Mouse (Mus musculus) frontal cortex, postnatal 14 days (tissue): ENCODE results near the gene Cap2.

ENCODE experiments used
- DNase-seq, 2 experiments: peaks; one replicate each; pipeline ENCODE4 v3.0.0; 2022; ENCODE audit warnings: low spot score in 2 of 2

Gene Cap2

GRCm38 (mm10) chr13:46501800-46502389 lies at the start of gene Cap2:
Gene Cap2, plus strand, starts transcription at chr13:46501848.
- peak; percentile 62 to 72 for DNase-seq

- DNase-seq, result no peak
These were observed 42.1 kb upstream of the Cap2 start for GRCm38 (mm10) chr13:46459546-46459945.

GRCm38 (mm10) chr13:46462280-46462679 lies 39.4 kb upstream of the Cap2 start:
- DNase-seq, result no peak

GRCm38 (mm10) chr13:46463764-46464163 lies 37.9 kb upstream of the Cap2 start:
- no peak for DNase-seq

GRCm38 (mm10) chr13:46468251-46468650 lies 33.4 kb upstream of the Cap2 start:
- DNase-seq, result no peak

GRCm38 (mm10) chr13:46469536-46469935 lies 32.1 kb upstream of the Cap2 start:
- no peak for DNase-seq

GRCm38 (mm10) chr13:46481271-46481670 lies 20.4 kb upstream of the Cap2 start:
- no peak for DNase-seq

GRCm38 (mm10) chr13:46485605-46486004 lies 16.0 kb upstream of the Cap2 start:
- DNase-seq, result no peak

GRCm38 (mm10) chr13:46488166-46488565 lies 13.5 kb upstream of the Cap2 start:
- no peak for DNase-seq

- no peak for DNase-seq
These were observed 11.0 kb upstream of the Cap2 start for GRCm38 (mm10) chr13:46490644-46491043.

GRCm38 (mm10) chr13:46502390-46502891 lies 793 bp downstream of the Cap2 start:
- no peak for DNase-seq

- DNase-seq, result no peak
These were observed 6.3 kb downstream of the Cap2 start for GRCm38 (mm10) chr13:46507944-46508343.

- no peak for DNase-seq
These were observed 7.2 kb downstream of the Cap2 start for GRCm38 (mm10) chr13:46508823-46509222.

- no peak for DNase-seq
These were observed 8.8 kb downstream of the Cap2 start for GRCm38 (mm10) chr13:46510460-46510859.

GRCm38 (mm10) chr13:46514484-46514883 lies 12.8 kb downstream of the Cap2 start:
- no peak for DNase-seq

GRCm38 (mm10) chr13:46515120-46515523 lies 13.5 kb downstream of the Cap2 start:
- DNase-seq, result no peak

- no peak for DNase-seq
These were observed 13.9 kb downstream of the Cap2 start for GRCm38 (mm10) chr13:46515524-46515923.

GRCm38 (mm10) chr13:46516183-46516582 lies 14.5 kb downstream of the Cap2 start:
- DNase-seq, result no peak

- DNase-seq, result peak; percentile 60 to 71
These were observed 15.6 kb downstream of the Cap2 start for GRCm38 (mm10) chr13:46517211-46517685.

- DNase-seq, result no peak
These were observed 19.8 kb downstream of the Cap2 start for GRCm38 (mm10) chr13:46521482-46521881.

GRCm38 (mm10) chr13:46522798-46523197 lies 21.1 kb downstream of the Cap2 start:
- DNase-seq, result no peak

- no peak for DNase-seq
These were observed 21.6 kb downstream of the Cap2 start for GRCm38 (mm10) chr13:46523235-46523634.

GRCm38 (mm10) chr13:46523712-46524111 lies 22.1 kb downstream of the Cap2 start:
- peak; percentile 28 to 34 for DNase-seq
